Mouse (Mus musculus): ENCODE data around the gene Cry2. TPM values are rescaled to one million over a fixed set of nuclear protein-coding genes. Genes with fewer than 3 reads are reported as not detected.
"Not testable (repeated sequence)": the region's sequence is repeated elsewhere in the genome, so short reads cannot be mapped to it uniquely, and the experiment has no call there.

Gene Cry2
- polyA plus RNA-seq, 1 experiment: 2.1 TPM

DNA sequence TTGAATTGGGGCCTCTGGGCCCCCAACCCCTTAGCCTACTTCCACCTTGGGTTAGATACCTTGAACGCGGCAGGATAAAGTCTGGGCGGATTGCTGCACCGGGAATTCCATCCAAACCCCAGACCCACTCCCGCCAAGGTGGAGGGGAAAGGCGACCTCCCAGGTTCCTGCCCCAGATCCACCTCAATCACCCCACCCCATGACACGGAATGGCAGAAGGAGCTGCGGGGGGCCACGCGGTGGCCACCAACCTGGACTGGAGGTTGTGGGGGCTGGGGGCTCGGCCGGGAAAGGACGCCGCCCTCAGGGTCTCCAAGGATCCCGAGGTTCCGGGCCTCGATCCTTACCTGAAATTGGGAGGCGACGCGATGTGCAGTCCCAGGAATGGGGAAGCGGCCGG lies 33.2 kb downstream of the Cry2 start:
- no peaks in the 10 kb centered on the region for H3K36me3 ChIP-seq (ENCODE audit: control insufficient read depth, insufficient read depth)
- H3K4me3 ChIP-seq (ENCODE audit: insufficient read depth, poor library complexity, severe bottlenecking): no peak overlapping the region
- no peak overlapping the region for H3ac ChIP-seq (ENCODE audit: control insufficient read depth, insufficient read length, low read depth)
- H3K79me3 ChIP-seq (ENCODE audit: low read depth): no peaks in the 10 kb centered on the region
- H3K79me2 ChIP-seq (ENCODE audit: control insufficient read depth, insufficient read depth): no peaks in the 10 kb centered on the region
- peaks cover 27% of the 10 kb centered on the region for H3K27me3 ChIP-seq (ENCODE audit: control insufficient read depth, insufficient read depth, insufficient read length)
- TF ChIP-seq FOSL1 (IDR thresholded peaks at IDR 0.05; ENCODE audit: insufficient read depth, low read length, poor library complexity, severe bottlenecking) (no peak), CTCF (IDR thresholded peaks at IDR 0.05; ENCODE audit: control insufficient read depth, insufficient read depth, insufficient read length) (no peak), MYOG (IDR thresholded peaks at IDR 0.05; ENCODE audit: control insufficient read depth, extremely low read depth, insufficient read length) (no peak), USF1 (IDR thresholded peaks at IDR 0.05; ENCODE audit: low read depth) (no peak), CEBPB (IDR thresholded peaks at IDR 0.05; ENCODE audit: low read depth) (no peak), MYOD1 (IDR thresholded peaks at IDR 0.05; ENCODE audit: control insufficient read depth, insufficient read length, low read depth) (no peak), MAX (IDR thresholded peaks at IDR 0.05) (no peak)

DNA sequence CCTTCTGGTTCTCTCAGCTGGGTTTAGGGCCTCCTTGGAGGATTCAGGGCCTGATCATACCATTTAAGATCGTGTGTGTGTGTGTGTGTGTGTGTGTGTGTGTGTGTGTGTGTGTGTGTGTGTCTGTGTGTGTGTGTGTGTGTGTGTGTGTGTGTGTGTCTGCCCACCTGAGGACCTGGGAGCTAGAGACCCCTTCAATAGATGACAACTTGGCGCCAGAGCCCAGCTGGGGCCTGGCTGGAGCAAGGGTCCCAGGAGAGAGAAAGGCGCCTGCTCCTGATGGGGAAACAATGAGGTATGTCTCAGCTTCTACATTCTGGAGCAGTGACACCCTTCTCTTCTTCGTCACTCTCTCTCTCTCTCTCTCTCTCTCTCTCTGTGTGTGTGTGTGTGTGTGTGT lies 34.0 kb downstream of the Cry2 start:
- H3ac ChIP-seq (ENCODE audit: control insufficient read depth, insufficient read length, low read depth); H3K4me3 ChIP-seq (ENCODE audit: insufficient read depth, poor library complexity, severe bottlenecking); H3K79me3 ChIP-seq (ENCODE audit: low read depth); H3K79me2 ChIP-seq (ENCODE audit: control insufficient read depth, insufficient read depth); H3K36me3 ChIP-seq (ENCODE audit: control insufficient read depth, insufficient read depth): not testable (repeated sequence)
- H3K27me3 ChIP-seq (ENCODE audit: control insufficient read depth, insufficient read depth, insufficient read length): peaks cover 31% of the 10 kb centered on the region

DNA sequence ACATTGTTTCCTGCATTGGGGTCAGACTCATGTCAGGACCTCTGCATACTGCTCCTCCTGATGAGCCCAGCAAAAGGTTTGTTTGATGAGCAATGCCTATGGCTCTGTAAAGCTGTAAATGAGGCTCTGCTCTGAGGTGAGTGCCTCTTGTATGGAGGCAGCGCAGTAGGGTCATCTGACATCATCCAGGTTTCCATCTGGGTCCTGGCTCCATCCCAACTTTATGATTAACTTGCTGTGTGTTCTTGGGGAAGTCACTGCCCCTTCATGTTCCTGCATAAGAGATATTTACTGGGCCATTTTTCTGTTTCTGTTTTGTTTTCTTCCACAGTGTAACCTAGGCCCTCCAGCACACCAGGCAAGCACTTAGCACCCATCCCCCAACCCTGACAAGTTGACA lies 36.4 kb downstream of the Cry2 start:
- H3K36me3 ChIP-seq (ENCODE audit: control insufficient read depth, insufficient read depth): no peaks in the 10 kb centered on the region
- H3K27me3 ChIP-seq (ENCODE audit: control insufficient read depth, insufficient read depth, insufficient read length): peaks cover 55% of the 10 kb centered on the region
- H3K79me3 ChIP-seq (ENCODE audit: low read depth): no peaks in the 10 kb centered on the region
- H3K79me2 ChIP-seq (ENCODE audit: control insufficient read depth, insufficient read depth): no peaks in the 10 kb centered on the region
- no peak for TF ChIP-seq CTCF (IDR thresholded peaks at IDR 0.05; ENCODE audit: control insufficient read depth, insufficient read depth, insufficient read length)
- no peak for TF ChIP-seq MYOD1 (IDR thresholded peaks at IDR 0.05; ENCODE audit: control insufficient read depth, insufficient read length, low read depth)
- H3ac ChIP-seq (ENCODE audit: control insufficient read depth, insufficient read length, low read depth): no peak overlapping the region
- H3K4me3 ChIP-seq (ENCODE audit: insufficient read depth, poor library complexity, severe bottlenecking): no peak overlapping the region

DNA sequence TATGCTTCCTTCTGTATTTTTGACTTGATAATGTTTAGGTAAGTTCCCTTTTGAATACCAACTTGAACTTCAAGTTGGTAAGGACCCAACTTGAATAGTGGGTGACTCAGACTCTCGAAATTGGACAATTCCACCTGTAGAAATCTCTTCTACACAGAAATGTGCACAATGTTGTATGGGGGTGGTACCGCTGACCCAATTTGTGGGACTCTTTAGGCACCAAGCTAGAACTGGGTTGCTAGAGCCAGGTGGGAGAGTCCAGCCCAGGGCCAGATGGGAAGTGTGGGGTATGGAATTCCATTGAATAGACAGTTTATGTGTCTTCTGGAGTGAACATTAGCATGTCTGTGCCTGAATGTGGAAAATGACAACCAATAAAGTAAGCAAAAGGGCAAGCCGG lies 38.3 kb downstream of the Cry2 start:
- TF ChIP-seq MAX (IDR thresholded peaks at IDR 0.05) (no peak), MYOG (IDR thresholded peaks at IDR 0.05; ENCODE audit: control insufficient read depth, extremely low read depth, insufficient read length) (no peak), CEBPB (IDR thresholded peaks at IDR 0.05; ENCODE audit: low read depth) (no peak), FOSL1 (IDR thresholded peaks at IDR 0.05; ENCODE audit: insufficient read depth, low read length, poor library complexity, severe bottlenecking) (no peak), CTCF (IDR thresholded peaks at IDR 0.05; ENCODE audit: control insufficient read depth, insufficient read depth, insufficient read length) (no peak), USF1 (IDR thresholded peaks at IDR 0.05; ENCODE audit: low read depth) (no peak)
- Histone ChIP-seq H3K79me3 (ENCODE audit: low read depth) (no peaks in the 10 kb centered on the region), H3K27me3 (ENCODE audit: control insufficient read depth, insufficient read depth, insufficient read length) (peaks cover 51% of the 10 kb centered on the region)

GRCm38 (mm10) chr2:92392318-92393264 lies 41.3 kb downstream of the Cry2 start:
- Histone ChIP-seq H3K4me3 (ENCODE audit: insufficient read depth, poor library complexity, severe bottlenecking) (no peak overlapping the region), H3ac (ENCODE audit: control insufficient read depth, insufficient read length, low read depth) (no peak overlapping the region), H3K79me2 (ENCODE audit: control insufficient read depth, insufficient read depth) (no peaks in the 10 kb centered on the region), H3K36me3 (ENCODE audit: control insufficient read depth, insufficient read depth) (no peaks in the 10 kb centered on the region), H3K79me3 (ENCODE audit: low read depth) (no peaks in the 10 kb centered on the region), H3K27me3 (ENCODE audit: control insufficient read depth, insufficient read depth, insufficient read length) (peaks cover 45% of the 10 kb centered on the region)
- TF ChIP-seq USF1 (IDR thresholded peaks at IDR 0.05; ENCODE audit: low read depth) (no peak), CEBPB (IDR thresholded peaks at IDR 0.05; ENCODE audit: low read depth) (no peak), FOSL1 (IDR thresholded peaks at IDR 0.05; ENCODE audit: insufficient read depth, low read length, poor library complexity, severe bottlenecking) (no peak), CTCF (IDR thresholded peaks at IDR 0.05; ENCODE audit: control insufficient read depth, insufficient read depth, insufficient read length) (no peak), MYOD1 (IDR thresholded peaks at IDR 0.05; ENCODE audit: control insufficient read depth, insufficient read length, low read depth) (no peak)

More for the DNA sequence above, 38.3 kb downstream of the Cry2 start:
- Histone ChIP-seq H3K79me2 (ENCODE audit: control insufficient read depth, insufficient read depth) (no peaks in the 10 kb centered on the region), H3ac (ENCODE audit: control insufficient read depth, insufficient read length, low read depth) (no peak overlapping the region), H3K36me3 (ENCODE audit: control insufficient read depth, insufficient read depth) (no peaks in the 10 kb centered on the region), H3K4me3 (ENCODE audit: insufficient read depth, poor library complexity, severe bottlenecking) (no peak overlapping the region)

- Histone ChIP-seq H3K4me3 (ENCODE audit: insufficient read depth, poor library complexity, severe bottlenecking) (no peak overlapping the region), H3ac (ENCODE audit: control insufficient read depth, insufficient read length, low read depth) (no peak overlapping the region), H3K79me2 (ENCODE audit: control insufficient read depth, insufficient read depth) (no peaks in the 10 kb centered on the region), H3K36me3 (ENCODE audit: control insufficient read depth, insufficient read depth) (no peaks in the 10 kb centered on the region), H3K27me3 (ENCODE audit: control insufficient read depth, insufficient read depth, insufficient read length) (peaks cover 37% of the 10 kb centered on the region), H3K79me3 (ENCODE audit: low read depth) (no peaks in the 10 kb centered on the region)
- no peak for TF ChIP-seq CEBPB (IDR thresholded peaks at IDR 0.05; ENCODE audit: low read depth)
- no peak for TF ChIP-seq CTCF (IDR thresholded peaks at IDR 0.05; ENCODE audit: control insufficient read depth, insufficient read depth, insufficient read length)
- no peak for TF ChIP-seq FOSL1 (IDR thresholded peaks at IDR 0.05; ENCODE audit: insufficient read depth, low read length, poor library complexity, severe bottlenecking)
- TF ChIP-seq MYOG (IDR thresholded peaks at IDR 0.05; ENCODE audit: control insufficient read depth, extremely low read depth, insufficient read length): no peak
- TF ChIP-seq USF1 (IDR thresholded peaks at IDR 0.05; ENCODE audit: low read depth): no peak
- no peak for TF ChIP-seq MAX (IDR thresholded peaks at IDR 0.05)
- TF ChIP-seq MYOD1 (IDR thresholded peaks at IDR 0.05; ENCODE audit: control insufficient read depth, insufficient read length, low read depth): no peak
These were observed 42.0 kb downstream of the Cry2 start for GRCm38 (mm10) chr2:92391703-92392317.

Data from C2C12 (cell line).